Mouse (Mus musculus): Measurements from ENCODE around the gene Fam160a1.

The Fam160a1 gene

GRCm38 (mm10) chr3:85820839-85821548, 3.9 kb upstream of the Fam160a1 start:
- DNase-seq = no peak

DNA sequence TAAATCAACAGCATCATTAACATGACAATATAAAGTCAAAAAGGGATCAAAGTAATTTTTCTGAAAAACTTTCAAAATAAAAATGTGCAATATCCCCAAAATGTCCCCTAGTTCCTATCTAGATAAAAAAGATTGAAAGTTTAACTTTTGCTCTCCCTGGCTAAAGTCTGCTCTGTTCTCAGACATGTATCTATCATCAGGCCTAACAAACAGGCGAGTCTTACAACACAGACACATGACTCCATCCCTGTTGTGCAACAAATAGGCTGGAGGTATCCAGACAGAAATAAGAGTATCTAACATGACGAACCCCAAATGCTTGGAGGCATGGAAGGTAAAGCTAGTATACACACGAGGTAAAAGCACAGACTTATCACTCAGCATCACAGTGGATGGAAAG, 2.2 kb upstream of the Fam160a1 start:
- DNase-seq = no peak

- no peak for DNase-seq
Measured at GRCm38 (mm10) chr3:85814241-85814640, 2.9 kb downstream of the Fam160a1 start.

DNA sequence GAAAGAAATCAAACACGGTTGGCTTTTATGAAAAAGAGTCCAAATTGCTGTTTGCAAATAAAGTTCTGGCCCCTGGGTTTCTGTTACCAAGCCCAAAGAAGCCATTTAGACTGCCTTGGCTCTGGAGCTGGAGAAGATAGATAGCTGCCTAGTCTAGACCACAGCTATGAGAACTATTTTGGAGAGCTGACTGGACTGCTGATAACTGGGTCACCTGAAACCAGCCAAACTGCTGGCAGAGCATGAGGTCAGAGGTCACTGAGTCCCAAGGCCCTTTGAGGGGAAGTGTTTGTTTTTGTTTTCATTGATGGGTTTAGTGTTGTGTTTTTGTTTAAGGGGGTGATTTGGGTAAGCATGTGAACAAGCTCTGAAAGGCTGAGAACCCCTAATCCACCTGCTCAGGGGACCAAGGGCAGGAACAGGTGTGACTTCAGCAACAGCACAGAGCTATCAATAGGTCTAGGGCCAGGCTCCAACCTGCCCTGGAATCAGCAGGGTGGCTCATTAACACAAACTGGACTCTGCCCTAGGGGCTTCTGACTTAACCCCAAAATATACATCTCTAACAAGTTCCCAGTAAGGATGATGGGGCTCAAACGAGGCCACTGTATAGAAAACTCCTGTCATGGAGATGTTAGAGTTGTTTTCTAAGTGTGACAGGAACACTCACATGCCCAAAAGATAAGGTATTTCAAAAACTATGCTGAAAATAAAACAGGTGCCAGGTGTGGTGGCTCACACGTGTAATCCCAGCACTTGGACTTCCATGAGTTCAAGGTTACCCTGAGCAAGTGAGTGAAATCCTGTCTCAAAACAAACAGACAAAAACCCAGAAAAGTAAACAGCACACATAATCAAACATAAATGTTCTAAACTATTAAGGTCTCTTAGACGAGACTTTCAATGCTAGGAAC, 3.7 kb downstream of the Fam160a1 start:
- DNase-seq = no peak

DNA sequence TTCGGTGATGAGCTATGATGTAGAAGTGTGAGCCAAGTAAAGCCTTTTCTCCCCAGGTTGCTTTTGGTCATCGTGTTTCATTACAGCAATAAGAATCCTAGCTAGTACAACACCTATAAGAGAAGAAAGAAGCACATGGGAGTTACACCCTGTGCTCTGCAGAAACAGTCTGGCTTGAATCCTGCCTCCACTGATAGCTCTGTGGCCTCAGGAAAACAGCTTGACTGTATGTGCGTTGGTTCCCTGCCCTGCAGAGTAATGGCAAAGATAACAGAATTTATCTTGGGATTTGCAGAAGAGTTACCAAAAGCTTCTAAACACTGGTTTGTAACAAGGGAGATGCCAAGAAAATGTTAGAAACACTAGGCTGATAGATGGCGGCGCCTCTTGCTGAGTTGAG, 5.1 kb downstream of the Fam160a1 start:
- no peak for DNase-seq

DNA sequence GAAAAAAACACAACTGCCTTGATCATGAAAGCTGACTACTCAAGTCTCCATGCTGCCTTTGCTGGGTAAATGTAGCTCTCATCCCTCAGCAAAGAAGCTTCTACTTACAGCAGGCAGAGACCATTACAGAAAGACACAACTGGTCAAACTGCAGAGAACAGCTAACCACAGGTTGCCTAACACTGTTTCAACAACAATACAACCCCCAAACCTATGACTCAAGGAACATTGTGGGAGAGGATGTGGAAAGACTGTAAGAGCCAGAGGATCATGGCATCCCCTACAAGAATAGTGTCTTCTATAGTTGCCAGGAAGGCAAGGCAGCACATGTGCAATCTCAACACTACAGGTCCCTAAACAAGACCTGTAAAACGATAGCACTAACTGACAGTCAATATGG, 23.9 kb downstream of the Fam160a1 start:
- no peak for DNase-seq

- no peak for DNase-seq
Measured at GRCm38 (mm10) chr3:85789748-85790147, 27.3 kb downstream of the Fam160a1 start.

- no peak for DNase-seq
Measured at GRCm38 (mm10) chr3:85786501-85786900, 30.6 kb downstream of the Fam160a1 start.

DNA sequence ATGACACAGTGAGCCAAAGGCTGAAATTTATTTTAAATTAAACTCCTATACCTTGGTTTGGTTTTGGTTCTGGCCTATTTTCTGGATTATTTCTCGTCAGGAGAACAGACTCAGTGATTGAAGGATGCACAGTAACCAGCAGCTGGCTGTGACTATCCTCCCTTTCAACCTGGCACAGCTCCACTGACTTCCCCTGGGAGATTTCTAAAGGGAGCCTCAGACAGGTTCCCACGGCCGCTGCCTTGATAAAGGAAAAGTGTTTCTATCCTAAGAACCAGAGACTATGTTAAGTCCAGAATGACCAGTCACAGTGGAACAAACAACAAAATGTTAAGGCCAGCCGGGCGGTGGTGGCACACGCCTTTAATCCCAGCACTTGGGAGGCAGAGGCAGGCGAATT, 36.2 kb downstream of the Fam160a1 start:
- DNase-seq = no peak

GRCm38 (mm10) chr3:85780332-85780731, 36.8 kb downstream of the Fam160a1 start:
- no peak for DNase-seq

DNA sequence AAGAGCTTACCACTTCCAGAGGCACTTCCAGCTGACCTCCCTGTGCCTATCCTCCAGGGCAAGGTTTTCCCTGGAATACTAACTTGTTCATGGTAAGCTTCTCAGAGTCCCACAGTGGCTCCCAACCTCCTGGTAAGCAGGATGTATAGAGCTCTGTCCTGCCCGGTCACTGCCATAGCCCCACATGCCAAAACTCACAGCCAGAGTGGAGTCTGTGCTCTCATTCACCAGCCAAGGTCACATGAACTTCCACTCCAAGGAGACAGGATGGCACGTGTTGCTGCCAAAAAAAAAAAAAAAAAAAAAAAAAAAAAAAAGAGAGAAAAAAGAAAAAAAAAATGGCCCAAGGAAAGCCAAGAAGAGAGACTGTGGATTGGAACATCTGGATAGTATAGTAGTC, 39.2 kb downstream of the Fam160a1 start:
- no peak for DNase-seq

DNA sequence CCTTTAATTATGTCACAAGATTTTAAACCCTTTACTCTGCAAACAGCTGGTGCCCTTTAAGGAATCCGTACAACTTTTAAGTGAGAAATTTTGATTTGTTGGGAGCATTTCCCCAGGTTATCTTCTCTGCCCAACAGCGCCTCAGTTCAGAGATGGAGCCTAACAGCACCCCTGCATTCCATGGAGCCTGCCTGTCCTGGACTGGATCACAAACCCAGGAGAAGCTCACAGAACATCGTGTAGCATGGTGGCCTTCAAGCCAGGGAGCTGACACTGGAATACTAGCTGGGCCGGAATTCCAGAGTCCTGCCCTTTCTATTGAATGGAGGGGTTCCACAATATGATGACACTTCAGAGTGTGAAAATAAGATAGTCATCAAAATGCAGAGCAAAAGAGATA, 39.7 kb downstream of the Fam160a1 start:
- no peak for DNase-seq

DNA sequence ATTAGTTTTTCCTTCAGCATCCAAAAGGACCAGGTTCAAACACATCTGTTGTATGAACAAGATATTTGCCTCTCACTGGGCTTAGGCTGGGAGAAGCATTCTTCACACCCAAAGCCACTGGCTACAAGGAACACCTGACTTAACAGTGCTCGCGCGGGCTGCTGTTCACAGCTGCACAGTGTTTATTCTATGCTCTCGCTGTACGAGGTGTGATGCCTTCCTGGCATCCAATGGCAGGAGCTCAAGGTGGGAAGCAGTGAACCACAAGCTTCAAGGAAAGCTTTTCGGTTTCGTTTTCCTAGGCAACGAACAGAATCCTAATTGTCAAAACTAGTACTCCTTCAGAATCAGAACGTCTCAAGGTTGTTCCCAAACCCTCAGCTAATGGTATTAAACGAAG, 40.4 kb downstream of the Fam160a1 start:
- DNase-seq = no peak

DNA sequence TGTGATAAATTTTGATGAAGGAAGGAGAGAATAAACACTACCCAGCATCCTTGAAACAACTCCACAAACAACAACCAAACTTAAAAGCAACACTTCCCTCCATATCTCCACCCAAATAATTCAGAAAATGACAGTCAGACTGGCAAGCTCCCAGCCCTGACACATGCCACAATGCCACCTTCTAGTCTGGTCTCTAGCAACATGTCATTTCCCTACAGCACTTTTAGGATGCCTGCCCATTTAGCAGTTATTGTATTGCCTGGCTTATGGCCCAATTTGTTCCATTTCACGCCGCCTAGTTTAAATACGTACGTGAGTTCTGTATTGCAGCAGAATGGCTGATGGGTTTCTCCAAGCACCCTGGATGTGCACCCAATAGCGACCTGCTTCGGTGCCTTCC, 41.0 kb downstream of the Fam160a1 start:
- DNase-seq = no peak

DNA sequence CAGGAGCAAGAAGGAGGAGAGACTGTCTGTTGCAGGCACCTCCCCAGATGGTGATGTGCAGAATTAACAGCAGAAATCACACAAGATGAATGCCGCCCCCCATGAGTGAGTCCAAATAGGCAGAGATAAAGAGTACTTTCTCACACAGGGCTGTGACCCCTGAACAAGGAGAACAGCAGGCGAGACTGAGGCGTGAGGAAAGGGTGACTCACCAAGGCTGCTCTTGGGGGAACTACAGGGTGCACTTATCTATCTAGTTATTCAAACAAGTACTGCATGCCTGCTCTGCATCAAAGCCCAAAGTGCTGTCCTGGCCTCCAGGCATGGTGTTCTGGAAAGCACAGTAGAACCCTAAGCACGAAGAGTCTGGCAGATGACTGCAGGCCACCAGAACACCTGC, 43.2 kb downstream of the Fam160a1 start:
- no peak for DNase-seq

GRCm38 (mm10) chr3:85773425-85773824, 43.7 kb downstream of the Fam160a1 start:
- DNase-seq = no peak

- no peak for DNase-seq
Measured at GRCm38 (mm10) chr3:85764937-85765337, 52.2 kb downstream of the Fam160a1 start.

DNA sequence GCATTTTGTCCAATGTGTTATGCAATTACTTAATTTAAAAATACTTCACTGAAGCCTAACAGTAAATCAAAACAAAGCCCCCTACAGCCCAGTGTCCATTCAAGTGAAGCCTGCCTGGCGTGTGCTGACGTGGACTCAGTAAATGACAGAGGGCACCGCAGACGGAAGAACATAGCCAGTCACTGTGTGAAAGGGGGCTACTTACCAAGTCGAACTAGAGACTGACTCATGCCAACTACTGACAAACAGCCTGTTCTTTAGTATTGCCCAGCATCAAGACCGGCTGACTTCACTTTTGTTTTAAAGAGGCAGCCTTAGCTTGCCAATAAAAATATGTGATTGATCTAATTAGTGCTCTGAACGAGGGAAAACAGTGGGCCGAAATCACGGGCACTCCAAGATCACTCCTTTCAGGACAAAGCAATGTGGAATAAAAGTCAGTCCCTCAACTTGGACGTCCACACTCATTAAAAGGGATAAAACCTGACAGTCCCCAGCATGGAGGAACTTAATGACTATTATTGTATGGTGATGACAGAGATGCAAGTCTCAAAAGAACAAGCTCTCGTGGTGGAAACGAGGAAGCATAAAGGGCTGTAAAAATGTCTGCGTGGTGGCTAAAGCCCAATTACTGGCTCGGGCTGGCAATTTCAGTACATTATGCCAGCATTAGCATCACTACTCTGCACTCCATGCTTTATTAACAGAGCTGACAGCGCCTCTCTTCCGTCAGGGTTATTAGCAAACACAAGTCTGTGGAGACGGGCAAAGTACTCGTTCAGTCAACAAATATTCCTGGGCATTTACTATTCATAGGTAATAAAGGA, 52.9 kb downstream of the Fam160a1 start:
- no peak for DNase-seq

GRCm38 (mm10) chr3:85757944-85758343, 59.1 kb downstream of the Fam160a1 start:
- no peak for DNase-seq

- no peak for DNase-seq
Measured at GRCm38 (mm10) chr3:85757435-85757834, 59.7 kb downstream of the Fam160a1 start.

GRCm38 (mm10) chr3:85749348-85749747, 67.7 kb downstream of the Fam160a1 start:
- DNase-seq = no peak

DNA sequence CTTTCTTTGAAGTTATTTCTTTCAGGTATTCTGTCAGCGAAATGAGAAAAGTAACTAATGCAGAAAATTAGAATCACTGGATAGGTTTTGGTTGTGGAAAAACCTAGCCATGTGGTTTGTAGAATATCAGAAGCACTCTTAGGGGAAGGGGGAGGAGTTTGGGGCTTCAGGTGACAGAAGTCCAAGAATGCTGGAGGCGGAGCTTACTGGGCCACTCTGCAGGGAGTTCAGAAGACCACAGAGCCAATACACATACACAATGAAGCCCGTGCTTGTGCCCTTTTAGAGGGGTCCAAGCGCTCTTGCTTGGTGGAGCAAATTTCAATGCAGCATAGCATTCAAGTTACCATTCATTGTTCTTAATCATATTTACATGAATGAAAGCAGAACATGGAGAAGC, 68.2 kb downstream of the Fam160a1 start:
- DNase-seq = no peak

DNA sequence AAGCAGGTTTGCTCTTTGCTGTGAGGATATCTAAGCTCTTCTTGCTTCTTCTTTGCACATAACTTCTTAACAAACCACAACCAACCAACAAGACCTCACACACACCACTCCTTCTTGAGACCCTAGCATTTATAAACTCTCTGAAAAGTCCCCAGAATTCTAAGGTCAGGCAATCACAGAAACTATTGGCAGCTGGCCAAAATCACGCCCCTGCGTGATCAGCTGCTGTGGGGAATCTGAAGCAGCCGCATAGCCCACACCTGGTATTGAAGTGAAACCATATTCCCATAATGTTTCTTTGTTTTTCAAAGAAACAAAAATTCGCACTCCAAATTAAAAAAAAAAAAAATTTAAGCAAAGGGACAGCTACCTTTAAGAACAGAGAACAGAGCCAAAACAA, 71.0 kb downstream of the Fam160a1 start:
- DNase-seq = no peak
